Mouse (Mus musculus) limb, embryonic 14.5 days (tissue): ENCODE measurements at regions not wholly inside any gene's neighbourhood (a gene's known extent, or its start where the extent isn't known, plus 50 kb on each side); places are given as distances from the start of the nearest gene placed in this dataset.
A peak's percentile ranks its signal among the peaks of the same experiment; 100 is the strongest.

ENCODE experiments used
- ATAC-seq: fragments of 200-750 bp; cut with Nextera tagmentation; 2 replicates; pipeline ENCODE4 v1.8.0; 2017; ENCODE audit warnings: low read depth, moderate number of reproducible peaks, moderate TSS enrichment; ENCODE audit not compliant: low FRiP score
- DNase-seq: peaks from one replicate; pipeline ENCODE4 v3.0.0-alpha.2; 2015; ENCODE audit warnings: low spot score
- H3K27ac ChIP-seq: fragments of 300-500 bp; sonication (generic); replicated peaks from 2 replicates; pipeline ENCODE4 v1.5.1; 2014; ENCODE audit warnings: low read depth, mild to moderate bottlenecking, low read length, moderate library complexity, mixed read lengths
- H3K27me3 ChIP-seq: fragments of 300-500 bp; sonication (generic); 2 replicates; pipeline ENCODE4 v1.6.1; 2014; ENCODE audit warnings: low read length, mixed read lengths; ENCODE audit not compliant: control insufficient read depth, insufficient read depth
- H3K36me3 ChIP-seq: fragments of 300-500 bp; sonication (generic); 2 replicates; pipeline ENCODE4 v1.6.1; 2014; ENCODE audit warnings: mild to moderate bottlenecking, low read length, moderate library complexity, mixed read lengths; ENCODE audit not compliant: control insufficient read depth, insufficient read depth
- H3K4me1 ChIP-seq: fragments of 300-500 bp; sonication (generic); 2 replicates; pipeline ENCODE4 v1.6.1; 2014; ENCODE audit warnings: antibody characterized with exemption, low read length, mixed read lengths; ENCODE audit not compliant: control insufficient read depth, insufficient read depth
- H3K4me2 ChIP-seq: fragments of 300-500 bp; sonication (generic); replicated peaks from 2 replicates; pipeline ENCODE4 v1.6.1; 2014; ENCODE audit warnings: low read depth, mild to moderate bottlenecking, low read length, moderate library complexity; ENCODE audit not compliant: severe bottlenecking
- H3K4me3 ChIP-seq: fragments of 300-500 bp; sonication (generic); replicated peaks from 2 replicates; pipeline ENCODE4 v1.5.1; 2014; ENCODE audit warnings: low read length
- H3K9ac ChIP-seq: fragments of 300-500 bp; sonication (generic); 2 replicates; pipeline ENCODE4 v1.6.1; 2014; ENCODE audit warnings: mild to moderate bottlenecking, low read depth, low read length, moderate library complexity; ENCODE audit not compliant: severe bottlenecking
- H3K9me3 ChIP-seq: fragments of 300-500 bp; sonication (generic); 2 replicates; pipeline ENCODE4 v1.6.1; 2016; ENCODE audit warnings: low read length; ENCODE audit not compliant: control insufficient read depth
- POLR2A ChIP-seq: fragments of 200-500 bp; IDR thresholded peaks from 2 replicates; pipeline ENCODE4 v1.8.0; 2012; ENCODE audit warnings: inconsistent platforms, mild to moderate bottlenecking, moderate library complexity, borderline replicate concordance; ENCODE audit not compliant: insufficient read depth, insufficient read length; ENCODE audit errors: extremely low read depth
- WGBS: fragments of 180-500 bp; shearing (Covaris S2); extraction: QIAGEN DNeasy Blood & Tissue Kit; methylation state at CpG from one replicate; pipeline ENCODE4 v1.1.7; 2014; 5-methylcytosine and 5-hydroxymethylcytosine counted together

- 94% methylated on average over 1 of the region's 1 CpGs for WGBS
- Histone ChIP-seq H3K4me2 (no peak overlapping the region), H3K9me3 (no peaks in the 10 kb centered on the region)
Measured at GRCm38 (mm10) chr3:149625497-149625896, 635.1 kb upstream of the Adgrl2 start.

DNA sequence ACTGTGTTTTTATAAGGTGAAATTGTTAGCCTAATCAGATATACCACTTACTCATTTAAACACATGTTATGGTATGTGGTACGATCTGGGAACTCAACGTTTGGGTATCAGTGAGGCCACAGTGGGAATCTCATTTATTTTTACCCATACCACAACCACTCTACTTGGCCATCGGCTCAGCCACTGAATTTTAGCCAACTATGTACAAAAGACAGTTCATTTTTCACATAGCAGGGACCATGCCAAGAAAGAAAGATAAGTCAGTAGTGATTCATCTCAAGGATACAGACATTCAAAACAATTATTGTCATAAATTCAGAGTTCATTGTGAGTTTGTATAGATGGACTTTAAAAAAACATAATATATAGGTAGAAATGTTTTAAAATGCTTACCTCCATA, 634.7 kb upstream of the Adgrl2 start:
- Histone ChIP-seq H3K4me2 (no peak overlapping the region), H3K4me3 (no peak overlapping the region), H3K4me1 (no peaks in the 10 kb centered on the region), H3K27me3 (no peaks in the 10 kb centered on the region), H3K36me3 (no peaks in the 10 kb centered on the region), H3K27ac (no peak overlapping the region), H3K9me3 (no peaks in the 10 kb centered on the region), H3K9ac (no peak overlapping the region)
- DNase-seq (no peak), ATAC-seq (no peak)
- TF ChIP-seq POLR2A, result no peak
- WGBS, result 68% methylated on average over 3 of the region's 3 CpGs

More at GRCm38 (mm10) chr3:149625497-149625896, 635.1 kb upstream of the Adgrl2 start:
- Histone ChIP-seq H3K27me3 (no peaks in the 10 kb centered on the region), H3K27ac (no peak overlapping the region), H3K36me3 (no peaks in the 10 kb centered on the region), H3K9ac (no peak overlapping the region), H3K4me1 (no peaks in the 10 kb centered on the region), H3K4me3 (no peak overlapping the region)
- ATAC-seq (no peak), DNase-seq (no peak)
- no peak for TF ChIP-seq POLR2A

- ATAC-seq (no peak), DNase-seq (no peak)
- Histone ChIP-seq H3K27me3 (no peaks in the 10 kb centered on the region), H3K9ac (no peak overlapping the region), H3K4me2 (no peak overlapping the region), H3K4me3 (no peak overlapping the region), H3K27ac (no peak overlapping the region), H3K4me1 (no peaks in the 10 kb centered on the region), H3K36me3 (no peaks in the 10 kb centered on the region), H3K9me3 (no peaks in the 10 kb centered on the region)
- TF ChIP-seq POLR2A, result no peak
- WGBS, result 56% methylated on average over 4 of the region's 4 CpGs
Measured at GRCm38 (mm10) chr3:149623851-149624532, 633.6 kb upstream of the Adgrl2 start.

DNA sequence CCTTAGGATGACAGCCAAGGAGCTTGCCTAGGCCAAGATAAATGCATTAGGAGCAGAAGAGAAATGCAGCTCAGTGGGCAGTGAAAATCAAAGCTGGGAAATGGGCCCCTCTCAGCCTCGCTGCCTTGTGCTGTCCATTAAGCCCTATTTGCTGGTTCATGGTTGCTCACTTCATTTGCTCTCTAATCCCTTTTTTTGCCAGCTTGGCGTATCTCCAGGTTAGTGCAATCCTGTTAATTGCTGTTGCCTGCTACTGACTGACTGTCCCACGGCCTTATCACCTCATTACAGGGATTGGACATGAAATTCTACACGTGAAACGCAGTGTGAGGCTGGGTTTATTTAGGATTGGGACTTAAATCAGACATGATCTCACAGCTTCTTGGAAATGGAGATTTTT, 613.5 kb upstream of the Adgrl2 start:
- WGBS, result 53% methylated on average over 5 of the region's 5 CpGs

DNA sequence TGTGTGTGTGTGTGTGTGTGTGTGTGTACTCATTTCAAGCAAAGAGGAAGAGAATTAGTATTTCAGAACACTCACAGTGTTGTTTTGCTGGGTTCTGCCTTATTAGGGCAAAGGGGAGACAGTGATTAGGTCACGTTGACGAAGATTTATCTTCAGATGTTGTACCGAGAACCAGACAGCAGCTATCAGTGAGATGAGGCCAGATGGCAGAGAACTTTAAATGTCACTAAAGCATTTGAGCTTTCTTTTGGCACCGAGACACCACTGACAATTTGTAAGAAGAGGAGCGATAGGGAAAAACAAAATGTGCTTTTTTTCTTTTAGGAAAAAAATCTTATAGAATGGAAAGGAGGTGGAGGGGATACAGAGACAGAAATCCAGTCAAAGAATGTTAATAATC, 610.9 kb upstream of the Adgrl2 start:
- no peak overlapping the region for H3K9ac ChIP-seq
- TF ChIP-seq POLR2A, result no peak
- no peaks in the 10 kb centered on the region for H3K9me3 ChIP-seq
- no peak for DNase-seq
- no peaks in the 10 kb centered on the region for H3K27me3 ChIP-seq
- H3K27ac ChIP-seq, result no peak overlapping the region
- no peak overlapping the region for H3K4me2 ChIP-seq
- no peak overlapping the region for H3K4me3 ChIP-seq
- no peak for ATAC-seq
- 51% methylated on average over 5 of the region's 5 CpGs for WGBS
- H3K36me3 ChIP-seq, result no peaks in the 10 kb centered on the region
- no peaks in the 10 kb centered on the region for H3K4me1 ChIP-seq

More for the DNA sequence above, 613.5 kb upstream of the Adgrl2 start:
- no peak overlapping the region for H3K27ac ChIP-seq
- H3K36me3 ChIP-seq, result no peaks in the 10 kb centered on the region
- no peaks in the 10 kb centered on the region for H3K9me3 ChIP-seq
- H3K9ac ChIP-seq, result no peak overlapping the region
- DNase-seq (peak; percentile 13), ATAC-seq (no peak)
- H3K4me2 ChIP-seq, result no peak overlapping the region
- TF ChIP-seq POLR2A, result no peak
- H3K4me3 ChIP-seq, result no peak overlapping the region
- no peaks in the 10 kb centered on the region for H3K4me1 ChIP-seq
- no peaks in the 10 kb centered on the region for H3K27me3 ChIP-seq
